Mouse (Mus musculus) limb, embryonic 15.5 days (tissue): ENCODE data around the gene Ankrd39. TPM values are rescaled to one million over a fixed set of nuclear protein-coding genes. Genes with fewer than 3 reads are reported as not detected.

Source experiments
- ATAC-seq: fragments of 200-750 bp; cut with Nextera tagmentation; 2 replicates; pipeline ENCODE4 v1.8.0; 2017; ENCODE audit warnings: low read depth, moderate TSS enrichment; ENCODE audit not compliant: insufficient number of reproducible peaks, low FRiP score, low TSS enrichment
- H3K27ac ChIP-seq: fragments of 300-500 bp; sonication (generic); 2 replicates; pipeline ENCODE4 v1.5.1; 2015; ENCODE audit warnings: moderate library complexity, mild to moderate bottlenecking, inconsistent platforms
- H3K27me3 ChIP-seq: fragments of 300-500 bp; sonication (generic); 2 replicates; pipeline ENCODE4 v1.6.1; 2015; ENCODE audit warnings: inconsistent platforms
- H3K36me3 ChIP-seq: fragments of 300-500 bp; sonication (generic); 2 replicates; pipeline ENCODE4 v1.6.1; 2015; ENCODE audit warnings: inconsistent platforms
- H3K4me1 ChIP-seq: fragments of 300-500 bp; sonication (generic); 2 replicates; pipeline ENCODE4 v1.6.1; 2015; ENCODE audit warnings: inconsistent platforms
- H3K4me2 ChIP-seq: fragments of 300-500 bp; sonication (generic); 2 replicates; pipeline ENCODE4 v1.6.1; 2015; ENCODE audit warnings: mild to moderate bottlenecking, inconsistent platforms
- H3K4me3 ChIP-seq: fragments of 300-500 bp; sonication (generic); 2 replicates; pipeline ENCODE4 v1.5.1; 2015; ENCODE audit warnings: mild to moderate bottlenecking, inconsistent platforms
- H3K9ac ChIP-seq: fragments of 300-500 bp; sonication (generic); 2 replicates; pipeline ENCODE4 v1.6.1; 2015; ENCODE audit warnings: inconsistent platforms
- H3K9me3 ChIP-seq: fragments of 300-500 bp; sonication (generic); 2 replicates; pipeline ENCODE4 v1.6.1; 2016; ENCODE audit warnings: inconsistent platforms
- WGBS: fragments of 180-500 bp; shearing (Covaris S2); methylation state at CpG from one replicate; pipeline ENCODE4 v1.1.7; 2015; 5-methylcytosine and 5-hydroxymethylcytosine counted together
- polyA plus RNA-seq: library from polyadenylated mRNA; unstranded; fragments of >200 nt; fragmentation: Nextera tagmentation; extraction: Ambion mirVana; gene quantifications from 2 replicates; pipeline ENCODE4 v1.2.1, GENCODE M21; 2015

Ankrd39 gene
- polyA plus RNA-seq, 1 experiment from 2014 or later = 24.0 TPM

GRCm38 (mm10) chr1:36558031-36558993 lies 11.1 kb upstream of the Ankrd39 start, which contains the start of gene Sema4c:
Gene Sema4c, minus strand, starts transcription at chr1:36558349.
- WGBS = under 1% methylated on average over 64 of the region's 69 CpGs
- H3K4me1 ChIP-seq = peaks cover 53% of the 10 kb centered on the region

DNA sequence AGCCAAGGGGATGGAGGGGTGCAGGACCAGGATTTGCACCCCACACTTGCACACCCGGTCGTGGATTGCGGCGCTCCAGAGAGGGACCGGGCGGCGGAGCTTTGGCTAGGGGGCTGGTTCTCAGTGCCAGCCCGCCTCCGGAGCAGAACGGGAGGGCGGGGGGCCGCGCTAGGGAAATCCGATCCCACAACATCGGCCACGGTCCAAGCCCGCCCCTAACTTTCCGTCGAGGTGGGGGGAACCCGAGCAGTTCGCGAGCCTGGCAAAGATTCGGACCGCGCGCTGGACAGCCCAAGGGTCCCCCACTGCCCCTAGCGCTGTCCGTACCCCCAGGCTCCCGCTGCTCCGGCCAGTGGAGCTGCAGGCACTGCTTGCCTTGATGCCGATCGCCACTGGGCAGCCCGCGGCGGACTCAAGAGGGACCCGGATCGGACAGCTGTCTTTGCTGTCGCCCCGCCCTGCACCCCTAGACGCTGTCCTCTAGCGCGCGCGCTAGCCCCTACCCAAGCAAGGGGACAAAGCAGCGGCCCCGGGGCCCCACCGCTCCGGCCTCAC lies 10.3 kb upstream of the Ankrd39 start:
- WGBS = under 1% methylated on average over 47 of the region's 48 CpGs
- ATAC-seq = peak; percentile 86

More at GRCm38 (mm10) chr1:36558031-36558993, 11.1 kb upstream of the Ankrd39 start, which contains the start of gene Sema4c:
- Histone ChIP-seq H3K9me3 (no peaks in the 10 kb centered on the region), H3K36me3 (peaks cover 22% of the 10 kb centered on the region), H3K27me3 (no peaks in the 10 kb centered on the region), H3K27ac (peak within 1 kb of the TSS; percentile 99), H3K4me2 (peak within 1 kb of the TSS; percentile 82), H3K9ac (peak within 1 kb of the TSS; percentile 87), H3K4me3 (peak within 1 kb of the TSS; percentile 94)
- peak; percentile 59 for ATAC-seq

DNA sequence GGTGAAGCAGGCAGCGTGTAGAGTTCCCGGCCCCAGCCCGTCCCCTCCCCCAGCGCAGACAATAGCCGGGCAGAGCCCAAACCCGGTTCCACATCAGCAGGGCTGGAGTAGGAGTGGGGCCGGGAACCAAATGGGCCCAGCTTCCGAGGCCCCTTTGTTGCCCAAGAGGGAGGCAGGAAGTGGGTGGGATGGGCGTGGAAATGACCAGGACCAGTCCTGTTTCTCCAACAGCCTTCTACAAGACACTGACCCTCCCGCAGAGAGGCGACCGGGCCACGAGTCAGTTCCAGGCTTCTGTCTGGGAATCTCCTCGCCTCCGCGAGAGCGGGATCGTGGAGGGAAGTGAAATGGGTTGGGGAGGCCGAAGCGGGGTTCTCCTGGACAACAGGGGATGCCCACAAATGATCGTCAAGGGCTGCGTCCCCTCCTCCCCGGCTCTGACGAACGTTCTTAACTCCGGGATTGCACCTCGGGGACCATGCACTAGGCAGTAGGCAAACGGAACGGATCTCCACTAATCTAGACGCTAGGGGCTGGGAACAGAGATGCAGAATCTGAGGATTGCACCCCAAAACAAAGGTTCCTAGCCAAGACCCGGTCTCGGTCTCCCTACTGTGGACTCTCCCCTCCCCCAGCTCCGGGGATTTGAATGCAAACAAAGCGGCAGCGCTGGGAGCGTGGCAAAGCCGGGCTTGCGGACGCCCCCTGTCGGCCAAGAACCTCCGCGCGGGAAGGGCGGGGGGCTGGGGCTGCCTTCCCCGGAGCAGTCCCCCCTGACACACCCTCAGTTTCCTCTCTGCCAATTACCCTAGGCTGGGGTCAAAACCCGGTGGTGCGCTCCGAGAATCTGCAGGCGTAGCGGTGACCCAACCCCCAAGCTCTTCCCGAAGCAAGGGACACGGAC lies 9.6 kb upstream of the Ankrd39 start:
- H3K9ac ChIP-seq = peak overlapping the region; percentile 87
- ATAC-seq = peak; percentile 72
- H3K36me3 ChIP-seq = peaks cover 37% of the 10 kb centered on the region
- peak overlapping the region; percentile 99 for H3K27ac ChIP-seq
- H3K4me2 ChIP-seq = peak overlapping the region; percentile 82
- H3K27me3 ChIP-seq = no peaks in the 10 kb centered on the region
- H3K4me1 ChIP-seq = peaks cover 47% of the 10 kb centered on the region
- H3K4me3 ChIP-seq = peak overlapping the region; percentile 94
- H3K9me3 ChIP-seq = no peaks in the 10 kb centered on the region
- 0% methylated on average over 52 of the region's 52 CpGs for WGBS

More for the DNA sequence above, 10.3 kb upstream of the Ankrd39 start:
- H3K4me1 ChIP-seq = peaks cover 49% of the 10 kb centered on the region
- peak overlapping the region; percentile 99 for H3K27ac ChIP-seq
- no peaks in the 10 kb centered on the region for H3K27me3 ChIP-seq
- peaks cover 30% of the 10 kb centered on the region for H3K36me3 ChIP-seq
- H3K4me3 ChIP-seq = peak overlapping the region; percentile 94
- H3K4me2 ChIP-seq = peak overlapping the region; percentile 82
- H3K9me3 ChIP-seq = no peaks in the 10 kb centered on the region
- H3K9ac ChIP-seq = peak overlapping the region; percentile 87

DNA sequence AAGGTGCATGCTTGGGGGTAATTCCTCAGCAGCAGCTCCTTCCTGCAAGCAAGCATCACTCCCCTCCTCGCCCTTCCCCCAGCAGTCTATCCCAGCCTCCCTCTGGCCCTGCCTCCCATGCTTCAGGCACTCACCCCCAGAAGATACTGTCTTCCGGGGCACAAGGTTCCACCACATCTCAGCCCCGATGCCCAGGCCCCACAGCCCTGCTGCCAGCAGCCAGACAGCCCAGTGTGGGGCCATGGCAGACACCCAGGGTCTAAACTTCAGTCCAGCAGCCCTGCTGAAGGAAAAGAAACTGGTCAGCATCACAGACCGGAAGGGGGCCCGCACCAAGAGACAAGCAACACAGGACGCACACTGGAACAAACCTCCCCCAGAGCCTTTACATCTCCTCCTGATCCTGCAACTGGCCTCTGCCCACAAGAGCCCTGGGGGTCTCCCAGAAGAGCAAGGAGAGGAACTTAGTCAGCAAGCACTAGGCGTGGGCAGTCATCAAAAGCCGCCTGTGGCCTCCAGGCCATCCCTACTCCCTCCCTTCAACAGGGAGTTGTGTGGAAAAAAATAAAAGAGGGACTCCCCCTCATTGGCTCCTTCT lies 8.7 kb upstream of the Ankrd39 start:
- H3K27me3 ChIP-seq = no peaks in the 10 kb centered on the region
- ATAC-seq = no peak
- H3K4me3 ChIP-seq = peak overlapping the region; percentile 94
- H3K36me3 ChIP-seq = peaks cover 46% of the 10 kb centered on the region
- peak overlapping the region; percentile 99 for H3K27ac ChIP-seq
- no peaks in the 10 kb centered on the region for H3K9me3 ChIP-seq
- peak overlapping the region; percentile 87 for H3K9ac ChIP-seq
- H3K4me2 ChIP-seq = peak overlapping the region; percentile 82
- H3K4me1 ChIP-seq = peaks cover 49% of the 10 kb centered on the region
- under 1% methylated on average over 8 of the region's 8 CpGs for WGBS

DNA sequence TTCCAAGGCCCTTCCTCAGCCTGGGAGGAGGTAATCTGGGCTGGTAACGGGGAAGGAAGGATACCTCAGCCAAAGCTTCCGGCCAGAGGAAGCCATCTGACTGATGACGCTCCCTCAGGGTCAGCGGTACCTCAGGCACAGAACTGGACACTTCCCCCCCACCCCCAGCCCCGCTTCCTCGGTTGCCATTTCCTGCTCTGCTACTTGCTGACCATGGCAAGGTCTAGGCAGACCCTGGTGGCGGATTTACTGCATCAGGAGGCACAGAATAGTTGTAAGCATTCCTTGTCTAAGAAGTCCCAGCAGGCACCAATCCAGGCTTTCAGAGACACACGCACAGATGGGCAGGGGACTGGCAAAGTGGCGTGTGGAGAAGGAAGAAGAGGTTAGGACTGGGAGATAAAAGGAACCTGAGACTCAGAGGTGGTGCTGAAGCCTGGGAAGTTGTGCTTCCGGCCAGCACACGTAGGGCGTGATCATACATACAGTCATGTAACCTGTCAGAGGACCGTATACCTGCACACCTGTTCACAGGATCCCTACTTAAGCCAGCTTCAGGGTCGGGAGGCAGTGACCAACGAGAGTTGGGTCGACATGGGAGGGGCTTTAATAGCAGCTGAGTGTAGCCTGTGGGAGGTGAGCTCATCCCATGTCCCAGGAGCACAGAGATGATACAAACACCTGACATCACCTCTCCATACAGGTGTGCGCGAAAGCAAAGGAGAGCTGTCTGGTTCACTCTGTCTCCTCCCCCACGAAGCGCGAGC lies 7.6 kb upstream of the Ankrd39 start:
- Histone ChIP-seq H3K36me3 (peaks cover 57% of the 10 kb centered on the region), H3K9me3 (no peaks in the 10 kb centered on the region), H3K27me3 (no peaks in the 10 kb centered on the region), H3K4me2 (peak overlapping the region; percentile 82), H3K4me3 (peak overlapping the region; percentile 94), H3K4me1 (peaks cover 52% of the 10 kb centered on the region), H3K9ac (no peak overlapping the region), H3K27ac (peak overlapping the region; percentile 99)
- 65% methylated on average over 21 of the region's 21 CpGs for WGBS
- no peak for ATAC-seq

GRCm38 (mm10) chr1:36552506-36552905 lies 5.3 kb upstream of the Ankrd39 start:
- 86% methylated on average over 16 of the region's 16 CpGs for WGBS
- peaks cover 67% of the 10 kb centered on the region for H3K36me3 ChIP-seq
- H3K4me1 ChIP-seq = peaks cover 60% of the 10 kb centered on the region

GRCm38 (mm10) chr1:36551904-36552303 lies 4.7 kb upstream of the Ankrd39 start:
- Histone ChIP-seq H3K9me3 (no peaks in the 10 kb centered on the region), H3K4me3 (no peak overlapping the region), H3K36me3 (peaks cover 67% of the 10 kb centered on the region), H3K4me2 (no peak overlapping the region), H3K9ac (no peak overlapping the region), H3K4me1 (peaks cover 62% of the 10 kb centered on the region), H3K27ac (no peak overlapping the region), H3K27me3 (no peaks in the 10 kb centered on the region)
- no peak for ATAC-seq
- 89% methylated on average over 17 of the region's 17 CpGs for WGBS

More at GRCm38 (mm10) chr1:36552506-36552905, 5.3 kb upstream of the Ankrd39 start:
- Histone ChIP-seq H3K9me3 (no peaks in the 10 kb centered on the region), H3K9ac (no peak overlapping the region), H3K27ac (no peak overlapping the region), H3K4me3 (no peak overlapping the region), H3K4me2 (no peak overlapping the region), H3K27me3 (no peaks in the 10 kb centered on the region)
- no peak for ATAC-seq

DNA sequence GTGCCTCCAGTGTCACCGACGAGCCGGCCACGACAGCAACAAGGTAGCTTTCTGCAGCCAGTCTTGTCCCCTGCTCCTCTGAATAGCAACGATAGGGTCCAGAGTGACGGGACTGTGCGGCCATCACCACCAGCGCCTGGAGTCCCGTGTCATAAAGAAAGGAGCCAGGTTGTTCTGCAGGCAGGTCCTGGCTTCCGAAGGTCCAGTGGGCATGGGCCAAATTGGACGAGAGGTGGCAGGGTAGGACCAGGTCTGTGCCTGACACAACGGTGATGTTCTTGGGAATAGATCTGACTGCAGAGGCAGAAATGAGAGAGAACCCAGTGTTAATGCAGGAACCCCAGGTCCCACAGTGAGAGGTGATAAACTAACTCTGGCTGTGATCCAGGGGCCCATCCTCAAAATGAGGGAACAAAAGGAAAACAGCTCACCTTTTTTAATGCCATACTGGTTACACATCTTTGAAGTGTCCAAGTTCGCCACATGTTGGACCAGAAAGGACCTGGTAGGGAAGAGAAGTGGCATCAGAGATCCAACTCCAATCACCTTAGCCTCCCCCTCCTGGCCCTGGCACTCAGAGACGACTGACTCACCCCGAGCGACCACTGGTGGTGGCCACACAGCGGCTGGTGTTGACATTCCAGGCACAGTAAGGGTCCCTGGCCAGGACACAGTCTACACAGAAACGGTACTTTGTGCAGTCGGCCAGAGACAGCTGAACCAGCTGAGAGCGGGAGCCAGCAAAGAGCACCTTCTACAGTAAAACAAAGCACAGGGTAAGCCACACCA lies 3.0 kb upstream of the Ankrd39 start:
- Histone ChIP-seq H3K4me2 (no peak overlapping the region), H3K27me3 (no peaks in the 10 kb centered on the region), H3K9ac (no peak overlapping the region), H3K9me3 (no peaks in the 10 kb centered on the region), H3K27ac (peak overlapping the region; percentile 47; the same call in 1 of the 2 replicates), H3K4me3 (no peak overlapping the region), H3K36me3 (peaks cover 65% of the 10 kb centered on the region), H3K4me1 (peaks cover 67% of the 10 kb centered on the region)
- WGBS = 77% methylated on average over 20 of the region's 20 CpGs
- no peak for ATAC-seq

DNA sequence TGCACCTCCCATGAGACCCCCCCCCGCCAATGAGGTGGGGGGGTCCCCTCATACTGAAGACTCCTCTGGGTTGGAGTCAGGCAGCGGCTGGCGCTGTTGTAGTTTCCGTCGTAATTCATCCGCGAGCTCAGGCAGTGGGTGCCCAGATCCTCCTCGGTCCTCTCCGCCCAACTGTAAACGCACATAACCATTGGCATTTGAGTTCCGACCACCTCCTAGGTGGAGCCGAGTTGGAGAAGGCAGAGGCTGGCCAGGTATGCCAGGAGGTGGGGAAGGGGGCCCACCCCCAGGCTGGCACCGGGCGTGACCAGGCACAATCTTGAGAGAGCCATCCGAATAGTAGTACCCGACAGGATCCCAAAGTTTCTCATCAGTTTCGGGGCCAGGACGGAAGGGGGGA lies 2.2 kb upstream of the Ankrd39 start:
- no peak overlapping the region for H3K9ac ChIP-seq

DNA sequence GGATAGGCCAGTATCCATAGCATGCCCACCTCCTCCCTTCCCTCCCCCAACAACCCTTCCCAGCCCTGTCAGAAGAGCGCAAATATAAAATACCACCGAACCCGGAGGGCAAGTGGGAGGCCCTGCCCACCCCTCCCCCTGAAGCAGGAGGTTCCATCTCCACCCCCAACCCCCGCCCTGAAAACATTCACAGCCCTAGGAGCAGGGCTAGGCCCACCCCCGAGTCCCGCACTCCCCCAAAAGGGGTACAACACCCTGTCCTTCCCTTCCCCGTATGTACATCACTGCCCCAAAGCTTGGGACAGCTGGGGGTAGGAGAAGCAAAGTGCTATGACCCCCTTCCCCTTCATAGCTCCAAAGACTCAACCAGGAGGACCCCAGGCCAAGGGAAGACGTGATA lies 1.5 kb upstream of the Ankrd39 start:
- Histone ChIP-seq H3K9me3 (no peaks in the 10 kb centered on the region), H3K9ac (no peak overlapping the region), H3K36me3 (peaks cover 50% of the 10 kb centered on the region), H3K4me1 (peaks cover 55% of the 10 kb centered on the region), H3K27me3 (no peaks in the 10 kb centered on the region), H3K4me3 (no peak overlapping the region), H3K4me2 (no peak overlapping the region), H3K27ac (peak overlapping the region; percentile 47)
- no peak for ATAC-seq
- 25% methylated on average over 8 of the region's 8 CpGs for WGBS

More for the DNA sequence above, 2.2 kb upstream of the Ankrd39 start:
- Histone ChIP-seq H3K4me3 (no peak overlapping the region), H3K4me1 (peaks cover 60% of the 10 kb centered on the region), H3K4me2 (no peak overlapping the region), H3K27me3 (no peaks in the 10 kb centered on the region), H3K36me3 (peaks cover 57% of the 10 kb centered on the region), H3K9me3 (no peaks in the 10 kb centered on the region), H3K27ac (peak overlapping the region; percentile 47; the same call in 1 of the 2 replicates)
- no peak for ATAC-seq
- 72% methylated on average over 18 of the region's 18 CpGs for WGBS
